In the genomic region with DNA sequence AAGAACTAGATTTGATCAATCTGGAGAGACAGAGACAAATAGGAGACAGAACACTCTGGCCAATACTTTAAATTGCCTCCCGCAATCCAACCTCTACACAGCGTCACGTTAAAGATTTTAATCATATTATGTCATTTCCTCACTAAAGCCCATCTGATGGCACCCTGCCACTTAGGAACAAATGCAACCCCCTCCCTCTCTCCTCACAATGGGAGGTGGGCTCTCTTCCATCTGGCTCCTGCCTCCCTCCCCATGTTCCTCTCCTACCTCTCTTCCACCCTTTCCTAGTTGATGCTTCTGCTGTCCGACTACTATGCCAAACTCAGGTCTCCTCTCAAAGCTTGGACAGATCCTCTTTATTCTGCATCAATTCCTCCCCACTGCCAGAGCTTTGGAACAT, we compare ENCODE assay signal across 8 mouse cellular contexts.
"Had no signal": no experiment of that assay in that cellular context is flagged by ENCODE, and none has a peak within 500 bp of the region (broad histone marks: within the 10 kb centered on the region; RNA-seq: fewer than 3 reads in every experiment).

No protein-coding gene starts in this region.

- DNase-seq: liver, postnatal 0 days; lung, adult 2 months; lung, postnatal 14 days; lung, postnatal 36 days; right cerebral cortex, postnatal 14 days; thymus, adult 2 months; thymus, postnatal 25 days; thymus, postnatal 4 days had no signal
